Mouse (Mus musculus): Measurements from ENCODE around the gene Tubb2a. TPM values are rescaled to one million over a fixed set of nuclear protein-coding genes. Genes with fewer than 3 reads are reported as not detected.

Gene Tubb2a
- total and polyA plus RNA-seq, 3 experiments, result 38.8 to 55.9 TPM; not detected in 1

GRCm38 (mm10) chr13:34036726-34037125, 41.1 kb downstream of the Tubb2a start:
- peak; percentile 9 for DNase-seq (ENCODE audit: low read depth, low spot score)
- TF ChIP-seq ETS1 (IDR thresholded peaks at IDR 0.05; ENCODE audit: low read depth, low read length), result no peak
- TF ChIP-seq MAFK (IDR thresholded peaks at IDR 0.05; ENCODE audit: borderline replicate concordance, low read depth, low read length), result no peak
- TF ChIP-seq BHLHE40 (IDR thresholded peaks at IDR 0.05; ENCODE audit: borderline replicate concordance, low read depth, low read length), result no peak
- no peak for TF ChIP-seq USF2 (IDR thresholded peaks at IDR 0.05; ENCODE audit: borderline replicate concordance in 1 of 2, insufficient read depth in 1 of 2, low read depth in 1 of 2, low read length in 2 of 2)
- no peak for TF ChIP-seq TAL1 (IDR thresholded peaks at IDR 0.05; ENCODE audit: low read length)
- TF ChIP-seq E2F4 (IDR thresholded peaks at IDR 0.05; ENCODE audit: borderline replicate concordance, low read depth, low read length), result no peak
- no peak for TF ChIP-seq HCFC1 (IDR thresholded peaks at IDR 0.05; ENCODE audit: low read depth, low read length)
- TF ChIP-seq EP300 (IDR thresholded peaks at IDR 0.05; ENCODE audit: low read depth in 1 of 2, low read length in 2 of 2), result no peak
- no peak for TF ChIP-seq UBTF (IDR thresholded peaks at IDR 0.05; ENCODE audit: borderline replicate concordance, insufficient read depth, low read depth, low read length)
- TF ChIP-seq ZMIZ1 (IDR thresholded peaks at IDR 0.05; ENCODE audit: low read depth, low read length), result no peak
- TF ChIP-seq CTCF (IDR thresholded peaks at IDR 0.05 in 2 of 3, conservative IDR thresholded peaks at IDR 0.05 in 1 of 3; ENCODE audit: control insufficient read depth in 1 of 3, insufficient read depth in 1 of 3, low read depth in 2 of 3, low read length in 3 of 3, poor library complexity in 1 of 3, severe bottlenecking in 1 of 3), result no peak
- no peak for TF ChIP-seq POLR2AphosphoS5 (IDR thresholded peaks at IDR 0.05; ENCODE audit: borderline replicate concordance, low read depth, low read length)
- TF ChIP-seq SMC3 (IDR thresholded peaks at IDR 0.05; ENCODE audit: low read depth, low read length), result no peak
- TF ChIP-seq SIN3A (IDR thresholded peaks at IDR 0.05; ENCODE audit: low read length), result no peak
- no peak for TF ChIP-seq KAT2A (conservative IDR thresholded peaks at IDR 0.05; ENCODE audit: low read depth, low read length)
- TF ChIP-seq MAZ (IDR thresholded peaks at IDR 0.05; ENCODE audit: low read depth, low read length), result no peak
- no peak for TF ChIP-seq MYB (IDR thresholded peaks at IDR 0.05; ENCODE audit: low read depth, low read length)
- no peak for TF ChIP-seq RCOR1 (IDR thresholded peaks at IDR 0.05; ENCODE audit: low read depth, low read length)
- TF ChIP-seq CHD2 (IDR thresholded peaks at IDR 0.05; ENCODE audit: low read length), result no peak
- no peak overlapping the region for H3K4me3 ChIP-seq (ENCODE audit: control insufficient read depth in 1 of 2, insufficient read depth in 1 of 2, low read depth in 2 of 2, low read length in 2 of 2)
- no peak overlapping the region for H3K27ac ChIP-seq (ENCODE audit: control insufficient read depth, low read depth, low read length)
- H3K27me3 ChIP-seq (ENCODE audit: control insufficient read depth in 1 of 2, insufficient read depth in 2 of 2, low read length in 2 of 2), result no peaks in the 10 kb centered on the region
- H3K36me3 ChIP-seq (ENCODE audit: control insufficient read depth in 1 of 2, insufficient read depth in 2 of 2, low read length in 2 of 2), result no peaks in the 10 kb centered on the region; a peak in 1 of 4 replicates
- no peak overlapping the region for H3K9ac ChIP-seq (ENCODE audit: control insufficient read depth, low read depth, low read length, poor library complexity, severe bottlenecking)
- H3K4me1 ChIP-seq (ENCODE audit: control insufficient read depth in 1 of 2, insufficient read depth in 2 of 2, low read length in 2 of 2), result peaks cover 0 to 11% of the 10 kb centered on the region in 2 experiments; a peak in 1 of 4 replicates
- H3K79me2 ChIP-seq (ENCODE audit: control insufficient read depth, insufficient read depth, low read length, poor library complexity), result peaks cover 5% of the 10 kb centered on the region
- H3K9me3 ChIP-seq (replicated peaks; ENCODE audit: insufficient read depth, low read length), result no peaks in the 10 kb centered on the region

- H3K36me3 ChIP-seq (ENCODE audit: control insufficient read depth in 1 of 2, insufficient read depth in 2 of 2, low read length in 2 of 2), result no peaks in the 10 kb centered on the region; a peak in 1 of 4 replicates
- TF ChIP-seq POLR2AphosphoS5 (IDR thresholded peaks at IDR 0.05; ENCODE audit: borderline replicate concordance, low read depth, low read length) (no peak), SMC3 (IDR thresholded peaks at IDR 0.05; ENCODE audit: low read depth, low read length) (no peak), USF1 (IDR thresholded peaks at IDR 0.05; ENCODE audit: low read depth, low read length) (no peak), SIN3A (IDR thresholded peaks at IDR 0.05; ENCODE audit: low read length) (no peak), KAT2A (conservative IDR thresholded peaks at IDR 0.05; ENCODE audit: low read depth, low read length) (no peak), ZNF384 (IDR thresholded peaks at IDR 0.05; ENCODE audit: low read depth, low read length) (no peak), MAX (IDR thresholded peaks at IDR 0.05; ENCODE audit: low read length) (no peak)
Observed at GRCm38 (mm10) chr13:34035424-34035823, 42.4 kb downstream of the Tubb2a start.

More at GRCm38 (mm10) chr13:34035424-34035823, 42.4 kb downstream of the Tubb2a start:
- H3K4me3 ChIP-seq (ENCODE audit: control insufficient read depth in 1 of 2, insufficient read depth in 1 of 2, low read depth in 2 of 2, low read length in 2 of 2), result no peak overlapping the region
- no peaks in the 10 kb centered on the region for H3K27me3 ChIP-seq (ENCODE audit: control insufficient read depth in 1 of 2, insufficient read depth in 2 of 2, low read length in 2 of 2)
- peaks cover 0 to 11% of the 10 kb centered on the region in 2 experiments; a peak in 1 of 4 replicates for H3K4me1 ChIP-seq (ENCODE audit: control insufficient read depth in 1 of 2, insufficient read depth in 2 of 2, low read length in 2 of 2)
- no peak overlapping the region for H3K9ac ChIP-seq (ENCODE audit: control insufficient read depth, low read depth, low read length, poor library complexity, severe bottlenecking)
- H3K27ac ChIP-seq (ENCODE audit: control insufficient read depth, low read depth, low read length), result no peak overlapping the region
- H3K79me2 ChIP-seq (ENCODE audit: control insufficient read depth, insufficient read depth, low read length, poor library complexity), result peaks cover 5% of the 10 kb centered on the region
- no peaks in the 10 kb centered on the region for H3K9me3 ChIP-seq (replicated peaks; ENCODE audit: insufficient read depth, low read length)
- no peak for DNase-seq (ENCODE audit: low read depth, low spot score)
